Mouse (Mus musculus) cerebellum, adult 11 months (tissue): ENCODE measurements around the gene Zfp36l1.

Experiments used
- DNase-seq: peaks from one replicate; pipeline ENCODE4 v3.0.0; 2022

Zfp36l1 gene

DNA sequence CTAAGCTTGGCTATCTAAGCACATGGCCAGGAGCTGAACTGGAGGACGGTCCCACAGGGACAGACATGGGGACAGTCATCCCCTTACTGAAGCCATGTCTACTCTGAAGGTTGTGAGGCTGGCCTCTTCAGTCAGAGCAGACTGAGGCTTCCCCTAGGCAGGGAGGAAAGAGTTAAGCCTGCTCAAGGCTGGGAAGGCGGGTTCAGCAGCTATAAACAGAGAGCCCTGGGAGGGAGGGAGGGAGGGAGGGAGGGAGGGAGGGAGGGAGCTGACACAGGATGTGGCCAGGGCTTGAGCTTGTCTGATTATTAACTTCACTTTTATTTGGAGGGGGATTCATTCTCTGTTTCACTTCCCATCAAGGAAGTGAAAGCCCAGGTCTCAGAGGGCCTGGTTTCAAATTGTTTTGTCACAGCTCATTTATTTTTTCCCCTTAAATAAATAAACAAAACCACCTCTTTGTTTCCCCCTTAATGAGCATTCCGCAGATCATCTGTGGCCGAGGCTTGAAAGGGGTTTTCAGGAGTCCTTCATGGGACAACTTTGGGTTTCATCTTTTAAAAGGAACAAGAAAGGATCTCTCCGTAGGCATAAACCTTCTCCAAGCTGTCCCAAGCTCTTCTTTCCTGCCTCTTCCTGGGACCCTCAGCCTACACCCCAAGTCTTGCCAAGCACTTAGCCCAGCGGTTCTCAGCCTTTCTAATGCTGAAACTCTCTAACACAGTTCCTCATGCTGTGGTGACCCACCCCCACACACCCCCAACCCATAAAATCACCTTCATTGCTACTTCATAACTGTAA lies 17.9 kb upstream of the Zfp36l1 start:
- no peak for DNase-seq

DNA sequence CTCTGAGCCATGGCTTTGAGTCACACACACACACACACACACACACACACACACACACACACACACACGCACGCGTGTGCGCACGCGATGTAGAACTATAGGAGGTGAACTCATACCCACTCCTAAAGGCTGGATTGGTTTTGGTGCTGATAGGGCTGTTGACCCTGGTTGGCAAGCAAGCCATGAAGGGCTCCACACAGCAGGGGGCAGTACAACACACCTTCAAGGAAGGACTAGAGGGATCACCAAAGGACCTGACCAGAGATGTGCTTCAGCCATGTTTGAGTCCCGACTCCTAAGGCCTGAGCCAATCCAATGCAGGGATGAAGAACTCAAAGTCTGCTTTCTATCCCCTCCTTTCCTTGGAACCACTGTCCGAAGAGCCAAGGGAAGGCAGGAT lies 16.7 kb upstream of the Zfp36l1 start:
- no peak for DNase-seq

- no peak for DNase-seq
These were observed 14.5 kb upstream of the Zfp36l1 start for GRCm38 (mm10) chr12:80127191-80127762.

- DNase-seq = no peak
These were observed 12.5 kb upstream of the Zfp36l1 start for GRCm38 (mm10) chr12:80125316-80125715.

DNA sequence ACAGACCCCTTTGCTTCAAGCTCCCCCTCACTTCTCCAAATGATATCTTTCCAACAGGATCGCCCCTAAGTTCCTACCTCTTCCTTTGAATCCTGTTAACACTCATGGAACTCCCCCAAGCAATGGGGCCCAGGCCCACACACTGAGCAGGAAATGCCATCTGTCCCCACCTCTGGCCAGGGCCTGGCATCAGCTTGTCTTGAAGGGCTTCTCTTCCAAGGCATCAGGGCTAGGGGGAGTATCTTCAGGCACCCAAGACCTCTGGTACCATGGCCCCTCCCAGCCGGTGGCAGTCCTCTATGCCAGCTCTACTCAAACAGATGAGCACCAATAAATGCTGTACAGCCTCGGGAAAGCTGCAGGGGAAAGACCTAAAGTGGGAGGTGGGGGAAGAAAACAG lies 11.9 kb upstream of the Zfp36l1 start:
- DNase-seq = no peak

- no peak for DNase-seq
These were observed 11.4 kb upstream of the Zfp36l1 start for GRCm38 (mm10) chr12:80124211-80124610.

DNA sequence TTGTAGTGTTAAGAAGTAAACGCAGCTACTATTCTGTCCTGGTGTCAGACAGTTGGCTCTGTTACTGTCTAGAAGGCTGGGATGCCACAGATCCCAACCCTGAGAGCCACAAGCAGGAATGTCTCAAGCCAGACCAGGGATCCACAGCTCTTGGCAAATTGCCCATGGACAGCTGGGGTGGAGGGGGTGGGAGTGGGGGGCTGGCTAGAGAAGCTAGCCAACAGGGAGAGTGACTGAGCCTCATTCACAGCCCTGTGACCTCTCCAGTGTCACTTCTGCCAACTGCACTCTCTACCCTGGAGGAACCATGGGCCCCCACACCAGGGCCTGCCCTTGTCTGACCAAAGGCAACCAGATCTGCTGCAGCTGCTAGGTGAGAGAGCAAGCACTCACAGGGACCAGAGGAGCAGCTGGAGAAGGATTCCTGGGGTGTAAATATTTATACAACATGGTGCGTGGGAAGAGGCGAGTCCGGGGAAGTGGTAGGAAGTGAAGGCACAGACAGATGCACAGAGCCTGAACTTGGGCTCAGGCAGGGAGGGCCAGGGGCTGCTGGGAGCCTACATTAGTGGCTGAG lies 10.5 kb upstream of the Zfp36l1 start:
- no peak for DNase-seq

GRCm38 (mm10) chr12:80121438-80121837 lies 8.6 kb upstream of the Zfp36l1 start:
- no peak for DNase-seq

GRCm38 (mm10) chr12:80118588-80118987 lies 5.8 kb upstream of the Zfp36l1 start:
- DNase-seq = no peak

- DNase-seq = no peak
These were observed 3.6 kb upstream of the Zfp36l1 start for GRCm38 (mm10) chr12:80116206-80117112.

- DNase-seq = no peak
These were observed 3.0 kb upstream of the Zfp36l1 start for GRCm38 (mm10) chr12:80115863-80116194.

- peak; percentile 84 for DNase-seq
These were observed 2.5 kb upstream of the Zfp36l1 start for GRCm38 (mm10) chr12:80115142-80115862.

DNA sequence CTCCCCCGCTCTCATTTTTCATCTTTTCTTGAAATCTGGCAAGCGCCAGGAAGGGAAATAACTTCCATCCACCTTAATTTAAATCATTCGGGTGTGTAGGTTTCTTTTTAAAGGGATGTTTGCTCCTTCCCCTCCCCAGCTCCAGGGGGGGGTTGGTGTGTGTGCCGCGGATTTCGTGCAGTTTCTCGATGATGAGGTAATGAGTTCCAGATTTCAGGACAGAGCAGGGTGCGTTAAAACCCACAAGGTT lies 2.0 kb upstream of the Zfp36l1 start:
- DNase-seq = no peak

DNA sequence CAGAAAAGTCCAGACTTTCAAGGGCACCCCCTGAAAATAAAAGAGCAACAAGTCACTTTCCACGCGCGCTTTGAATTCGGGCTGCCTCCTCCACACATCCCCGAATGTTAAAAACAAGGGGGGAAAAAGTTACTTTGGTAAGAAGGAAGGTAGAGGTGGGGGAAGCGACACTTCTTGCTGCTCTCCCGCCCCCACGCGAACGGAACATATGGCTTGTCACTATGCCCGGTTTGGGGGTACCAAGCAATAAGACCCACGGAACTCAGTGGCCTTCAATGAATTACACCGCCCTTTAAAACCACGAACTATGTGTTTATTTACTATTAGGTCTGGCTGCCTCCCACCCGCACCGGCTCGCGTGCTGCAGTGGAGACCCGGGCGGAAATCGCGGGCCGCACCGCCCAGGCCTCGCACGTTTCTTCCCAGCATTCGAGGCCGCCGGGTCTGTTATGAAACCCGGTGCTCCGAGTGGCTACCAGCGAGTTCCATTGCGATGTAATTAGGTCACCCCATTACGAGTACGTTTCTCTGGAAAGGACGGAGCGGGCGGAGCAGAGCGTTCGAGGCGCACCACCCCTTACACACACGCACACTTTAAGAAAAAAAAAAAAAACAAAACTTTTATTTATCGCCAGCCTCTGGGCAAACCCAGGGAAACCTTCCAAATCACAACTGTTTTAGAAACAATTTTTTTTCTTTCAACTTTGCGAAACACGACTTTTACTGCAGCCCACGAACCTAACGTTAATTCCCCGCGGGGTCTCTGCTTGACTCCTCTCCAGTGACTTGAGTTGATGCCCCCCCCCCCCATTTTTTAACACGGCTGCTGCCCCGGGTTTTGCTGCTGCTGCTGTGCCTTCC lies 1.4 kb upstream of the Zfp36l1 start:
- DNase-seq = peak; percentile 57

- no peak for DNase-seq
These were observed 791 bp upstream of the Zfp36l1 start for GRCm38 (mm10) chr12:80113586-80114021.

DNA sequence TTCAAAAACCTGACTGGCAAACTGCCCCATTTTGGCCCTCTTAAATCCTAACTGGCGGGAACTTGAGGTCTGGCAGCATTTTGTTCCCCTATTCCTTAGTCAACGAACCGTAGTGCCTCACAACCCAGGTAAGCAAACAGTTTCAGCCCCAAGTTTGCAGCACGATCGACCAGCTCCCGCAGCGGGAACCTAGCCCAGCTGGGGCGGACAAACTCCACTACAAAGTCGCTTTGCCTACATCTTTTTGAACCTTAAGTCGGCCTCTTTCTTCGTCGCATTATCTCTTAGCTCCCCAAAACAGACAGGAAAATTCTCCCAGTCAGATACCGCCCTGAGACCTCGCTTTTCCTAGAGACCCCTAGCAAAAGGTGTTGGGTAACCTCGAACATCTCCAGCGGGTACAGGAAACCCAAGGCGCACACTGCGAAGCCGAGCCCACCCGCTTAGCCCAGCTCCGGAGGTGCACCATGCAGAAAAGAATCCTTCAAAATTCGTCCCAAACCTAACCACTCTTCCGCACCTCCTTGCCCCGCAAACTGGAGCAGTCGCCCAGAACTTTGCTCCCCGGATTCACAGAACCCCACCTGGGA lies 647 bp downstream of the Zfp36l1 start:
- no peak for DNase-seq

- no peak for DNase-seq
These were observed 1.4 kb downstream of the Zfp36l1 start for GRCm38 (mm10) chr12:80111131-80112070.

GRCm38 (mm10) chr12:80110546-80110870 lies 2.3 kb downstream of the Zfp36l1 start:
- DNase-seq = no peak

DNA sequence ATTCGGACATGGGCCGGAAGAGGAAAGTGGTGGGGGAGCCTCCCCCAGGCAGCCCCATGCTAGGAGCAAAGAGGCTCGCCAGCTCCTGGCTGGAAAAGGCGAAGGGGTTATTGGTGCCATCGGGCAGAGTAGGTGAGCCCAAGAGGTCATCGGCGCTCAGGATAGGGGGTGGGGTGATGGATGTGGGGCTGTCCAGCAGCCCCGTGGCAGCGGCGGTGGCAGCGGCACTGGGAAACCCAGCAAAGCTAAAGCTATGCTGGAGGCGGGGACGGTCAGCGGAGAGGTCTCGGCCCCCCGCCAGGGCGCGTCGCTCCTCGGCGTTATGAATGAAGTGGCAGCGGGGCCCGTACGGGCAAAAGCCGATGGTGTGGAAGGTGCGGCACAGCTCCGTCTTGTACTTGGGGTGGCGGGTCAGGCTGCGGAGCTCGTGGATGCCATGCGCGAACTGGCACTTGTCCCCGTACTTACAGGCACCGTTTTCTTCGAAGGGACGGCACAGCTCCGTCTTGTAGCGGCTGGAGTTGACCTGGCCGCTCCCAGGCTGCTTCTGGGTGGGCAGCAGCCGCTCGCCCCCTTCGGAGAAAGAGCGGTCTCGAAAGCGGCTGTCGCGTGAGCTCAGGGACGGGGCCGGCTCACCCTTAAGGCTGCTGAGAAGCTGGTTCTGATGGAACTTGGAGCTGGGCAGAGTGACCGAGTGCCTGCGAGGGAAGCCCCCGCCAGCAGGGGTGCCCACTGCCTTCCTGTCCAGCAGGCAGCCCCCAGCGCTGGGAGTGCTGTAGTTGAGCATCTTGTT lies 2.9 kb downstream of the Zfp36l1 start:
- DNase-seq = no peak
